Mouse (Mus musculus): Measurements from ENCODE around the gene Cyp17a1.

Cyp17a1 gene

DNA sequence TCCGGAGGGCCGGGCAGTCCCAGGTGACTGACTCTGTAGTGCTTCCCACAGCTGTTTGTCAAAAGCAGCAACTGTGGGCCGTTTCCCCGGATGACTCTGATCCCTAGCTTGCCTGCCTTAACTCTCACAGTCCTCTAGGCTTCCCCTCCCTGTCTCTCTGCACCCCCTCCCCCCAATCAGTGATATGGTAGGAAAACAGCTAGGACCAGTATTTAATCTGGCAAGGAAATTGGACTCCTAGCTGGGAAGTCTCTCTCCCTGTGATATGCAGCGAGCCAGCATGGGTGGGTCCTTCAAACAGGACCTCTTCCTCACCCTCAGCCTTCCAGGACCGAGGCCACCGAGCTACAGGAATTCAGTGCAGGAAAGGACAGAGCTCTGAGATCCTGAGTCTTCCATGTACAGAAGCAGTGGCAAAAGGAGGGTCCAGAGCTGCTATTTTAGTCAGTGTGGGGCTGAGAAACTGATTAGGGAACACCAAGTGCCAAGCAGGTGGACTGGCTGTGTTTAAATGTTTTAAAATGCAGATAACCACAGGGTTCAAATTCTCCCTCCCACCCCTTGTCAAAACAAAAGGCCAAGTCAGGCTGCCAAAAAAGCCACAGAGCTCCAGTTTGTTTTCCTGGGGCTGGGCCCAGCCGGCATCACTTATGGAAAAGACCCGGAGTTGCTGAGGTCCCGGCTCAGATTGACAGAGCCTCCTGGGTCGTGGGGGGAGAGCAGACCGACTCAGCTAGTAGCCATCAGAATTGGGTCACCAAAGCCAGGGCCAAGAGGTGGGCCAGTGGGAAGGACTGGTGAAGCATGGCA is 28.0 kb downstream of the Cyp17a1 start:
- in situ Hi-C loops (cut with MboI; ENCODE audit: unreplicated experiment in 2 of 2) = no loop called here

DNA sequence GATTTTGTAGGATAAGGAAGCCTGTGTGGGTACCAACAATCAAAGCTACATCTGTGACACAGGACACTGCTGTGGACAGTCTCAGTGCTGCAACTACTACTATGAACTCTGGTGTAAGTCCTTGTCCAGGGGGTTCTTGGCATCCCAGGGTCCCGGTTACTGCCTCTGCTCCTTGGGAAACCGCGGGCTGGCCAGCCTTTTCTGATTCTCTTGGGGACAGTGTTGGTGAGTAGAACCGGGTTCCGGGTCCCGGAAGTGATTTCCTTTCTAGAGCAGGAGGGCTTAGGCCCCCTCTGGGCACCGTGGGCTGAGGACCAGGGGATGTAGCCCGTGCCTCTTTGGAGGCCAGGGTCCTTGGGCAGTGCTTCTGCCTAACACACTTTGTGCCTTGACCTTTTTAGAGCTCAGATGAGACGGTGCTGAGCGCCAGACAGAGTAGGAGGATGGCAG is 28.6 kb downstream of the Cyp17a1 start:
- in situ Hi-C loops (cut with MboI; ENCODE audit: unreplicated experiment in 2 of 2) = no loop called here

DNA sequence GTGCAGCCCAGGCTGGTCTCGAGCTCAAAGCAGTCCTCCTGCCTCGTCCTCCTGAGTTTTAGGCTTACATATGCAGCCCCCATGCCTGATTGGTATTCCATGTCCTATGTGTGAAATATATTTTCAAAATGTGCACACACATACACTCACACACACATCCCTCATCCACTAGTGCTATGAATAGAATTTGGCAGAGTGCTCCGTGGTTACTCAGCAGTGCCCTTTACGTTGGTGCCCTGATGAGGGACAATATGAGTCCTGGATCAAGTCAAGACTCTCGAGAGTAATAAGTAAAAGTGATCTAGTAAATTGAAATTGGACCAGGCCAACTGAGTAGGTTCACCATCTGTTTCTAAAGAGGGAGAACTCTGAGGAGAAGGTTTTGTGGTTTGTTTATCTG is 29.7 kb downstream of the Cyp17a1 start:
- in situ Hi-C loops (cut with MboI; ENCODE audit: unreplicated experiment in 2 of 2) = no loop called here

DNA sequence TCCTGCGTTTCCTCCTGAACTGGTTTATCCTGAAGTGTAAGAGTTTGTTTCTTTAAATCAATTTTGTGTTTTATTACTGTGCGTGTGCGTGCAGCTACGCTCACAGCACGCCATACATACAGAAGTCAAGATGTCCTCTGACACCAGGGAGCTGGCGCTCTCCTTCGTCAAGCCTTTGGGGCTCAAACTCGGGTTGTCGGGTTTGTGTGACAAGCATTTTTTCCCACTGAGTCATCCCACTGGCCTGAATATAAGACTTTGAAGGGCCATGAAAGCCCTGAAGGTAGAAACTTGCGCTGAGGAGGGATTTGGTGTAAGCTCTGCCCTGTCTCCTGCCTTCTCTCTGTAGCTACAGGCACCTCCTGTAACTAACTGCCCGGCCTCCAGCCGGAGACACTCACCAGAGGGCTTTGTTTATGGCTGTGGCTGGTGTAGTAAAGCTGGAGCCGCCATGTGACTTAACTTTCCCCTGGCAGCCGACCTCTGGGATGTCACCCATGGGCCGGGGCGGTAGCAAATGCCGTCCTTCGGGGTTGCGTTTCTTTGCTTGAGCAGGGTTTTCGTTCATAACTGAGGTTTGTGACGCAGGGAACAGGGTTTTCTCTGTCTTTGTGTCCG is 30.7 kb downstream of the Cyp17a1 start:
- in situ Hi-C loops (cut with MboI; ENCODE audit: unreplicated experiment in 2 of 2) = no loop called here

DNA sequence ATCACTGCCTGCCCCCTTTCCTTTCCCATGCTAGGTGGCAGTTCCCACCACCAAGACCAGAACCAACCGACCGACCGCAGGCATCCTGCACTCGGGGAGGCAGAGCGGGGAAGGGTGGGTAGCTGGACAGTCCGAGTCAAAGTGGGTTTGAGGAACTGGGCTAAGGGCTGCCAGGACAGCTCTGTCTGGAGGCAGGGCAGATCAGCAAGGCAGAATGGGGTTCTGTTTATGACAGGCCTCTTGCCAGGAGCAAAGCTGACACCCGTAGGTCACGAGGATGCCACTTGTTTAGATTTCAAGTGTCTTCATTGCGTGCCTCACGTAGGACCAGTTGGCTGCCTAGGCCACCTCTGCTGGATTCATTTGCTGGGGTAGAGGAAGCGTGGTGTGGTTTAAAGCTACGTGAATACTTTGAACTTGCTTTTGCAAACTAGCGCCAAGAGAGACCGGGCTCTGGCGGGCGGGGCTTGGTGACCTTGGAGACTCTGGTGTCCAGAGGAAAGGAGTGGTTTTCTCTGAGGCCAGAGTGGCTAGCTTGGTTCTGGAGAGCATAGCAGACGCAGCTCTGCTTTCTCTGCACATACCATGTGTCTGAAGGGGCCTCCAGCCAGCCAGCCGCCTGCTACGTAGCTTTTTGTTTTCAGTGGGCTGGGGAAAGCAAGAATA is 31.4 kb downstream of the Cyp17a1 start:
- in situ Hi-C loops (cut with MboI; ENCODE audit: unreplicated experiment in 2 of 2) = no loop called here

DNA sequence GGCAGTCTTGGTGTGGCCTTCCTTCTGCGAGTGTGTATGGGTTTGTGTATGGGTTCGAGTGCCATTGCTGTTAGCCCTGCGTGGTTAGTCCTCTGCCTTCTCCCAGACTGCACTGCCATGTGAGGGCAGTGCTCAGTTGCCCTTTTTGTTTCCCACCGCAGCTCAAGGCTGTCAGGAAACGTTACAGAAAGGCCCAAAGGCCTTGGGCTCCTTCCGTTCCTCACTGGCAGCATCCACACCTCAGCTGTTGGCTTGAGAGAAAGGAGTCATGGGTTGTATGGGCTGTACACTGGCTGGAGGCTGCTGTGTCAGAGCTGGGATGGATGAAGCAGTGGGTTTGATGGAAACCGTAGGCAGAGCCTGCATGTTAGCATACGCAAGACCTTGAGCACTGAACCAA is 32.2 kb downstream of the Cyp17a1 start:
- in situ Hi-C loops (cut with MboI; ENCODE audit: unreplicated experiment in 2 of 2) = no loop called here

DNA sequence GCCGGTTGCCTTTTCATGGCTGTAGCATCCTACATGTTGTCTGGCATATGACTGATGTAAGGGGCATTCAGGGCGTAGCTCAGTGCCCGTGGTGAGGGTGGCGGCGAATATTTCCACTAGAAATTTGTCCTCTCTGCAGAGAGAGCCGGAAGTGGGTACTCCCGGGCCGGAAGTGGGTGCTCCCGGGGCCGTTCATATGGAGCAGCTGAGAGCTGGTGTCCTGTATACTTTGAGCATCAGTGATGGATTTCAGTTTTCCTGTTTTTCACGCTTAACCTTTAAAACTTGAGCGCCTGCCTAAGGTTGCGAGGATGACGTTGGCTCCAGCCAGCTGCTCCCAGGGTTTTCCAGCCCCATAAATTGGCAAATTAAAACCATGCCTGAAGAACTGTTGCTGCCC is 33.5 kb downstream of the Cyp17a1 start:
- in situ Hi-C loops (cut with MboI; ENCODE audit: unreplicated experiment in 2 of 2) = no loop called here

DNA sequence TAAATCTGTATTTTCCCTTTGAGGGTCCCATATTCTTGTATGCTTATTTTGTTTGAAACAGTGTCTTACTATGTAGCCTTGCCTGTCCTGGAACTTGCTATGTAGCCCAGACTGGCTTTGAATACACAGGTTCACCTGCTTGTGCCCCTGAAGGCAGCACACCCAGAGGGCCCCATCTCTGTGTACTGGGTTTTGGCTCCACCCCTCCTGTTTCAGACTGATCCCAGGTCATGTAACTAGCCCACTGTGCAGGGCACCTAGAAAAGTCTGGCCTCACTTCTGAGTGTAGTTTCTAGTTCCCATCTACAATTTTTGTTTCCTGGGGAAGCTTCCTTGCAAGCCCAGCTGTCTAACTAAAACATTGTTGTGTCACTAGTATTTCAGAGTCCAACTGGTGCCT is 33.9 kb downstream of the Cyp17a1 start:
- in situ Hi-C loops (cut with MboI; ENCODE audit: unreplicated experiment in 2 of 2) = no loop called here

DNA sequence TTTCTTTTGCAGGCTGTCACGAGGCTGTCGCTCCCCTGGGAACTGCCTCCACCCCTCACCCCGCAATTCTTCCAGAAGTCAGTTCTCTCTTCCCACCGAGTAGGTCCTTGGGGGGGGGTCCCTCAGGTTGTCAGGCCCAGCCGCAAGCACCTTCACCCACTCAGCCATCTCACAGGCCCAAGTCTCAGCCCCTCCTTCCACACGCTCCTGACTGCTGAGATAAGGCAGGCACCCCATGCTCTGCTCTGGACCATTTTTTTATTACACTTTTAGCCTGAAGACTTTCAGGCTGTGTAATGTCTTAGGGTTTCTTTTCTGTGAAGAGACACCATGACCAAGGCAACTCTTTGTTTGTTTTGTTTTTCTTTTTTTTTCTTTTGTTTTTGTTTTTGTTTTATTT is 35.4 kb downstream of the Cyp17a1 start:
- in situ Hi-C loops (cut with MboI; ENCODE audit: unreplicated experiment in 2 of 2) = no loop called here

DNA sequence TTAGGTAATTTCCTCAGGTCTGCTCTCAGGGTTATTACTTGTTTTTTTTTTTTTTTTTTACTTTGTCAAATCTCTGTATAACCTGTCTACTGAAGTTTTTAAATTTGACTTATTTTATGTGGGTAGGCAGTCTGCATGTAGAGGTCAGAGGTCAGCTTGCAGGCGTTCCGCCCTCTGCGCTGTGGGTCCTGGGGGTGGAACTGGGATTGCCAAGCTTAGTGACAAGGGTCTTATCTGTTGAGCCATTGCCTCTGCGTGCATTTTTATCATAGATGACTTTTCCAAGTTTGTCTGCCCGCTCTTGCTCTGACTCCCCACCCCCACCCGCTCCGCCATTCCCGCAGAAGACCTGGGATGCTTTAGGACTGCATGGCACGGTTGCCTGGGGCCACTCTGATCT is 37.2 kb downstream of the Cyp17a1 start:
- in situ Hi-C loops (cut with MboI; ENCODE audit: unreplicated experiment in 2 of 2) = no loop called here

DNA sequence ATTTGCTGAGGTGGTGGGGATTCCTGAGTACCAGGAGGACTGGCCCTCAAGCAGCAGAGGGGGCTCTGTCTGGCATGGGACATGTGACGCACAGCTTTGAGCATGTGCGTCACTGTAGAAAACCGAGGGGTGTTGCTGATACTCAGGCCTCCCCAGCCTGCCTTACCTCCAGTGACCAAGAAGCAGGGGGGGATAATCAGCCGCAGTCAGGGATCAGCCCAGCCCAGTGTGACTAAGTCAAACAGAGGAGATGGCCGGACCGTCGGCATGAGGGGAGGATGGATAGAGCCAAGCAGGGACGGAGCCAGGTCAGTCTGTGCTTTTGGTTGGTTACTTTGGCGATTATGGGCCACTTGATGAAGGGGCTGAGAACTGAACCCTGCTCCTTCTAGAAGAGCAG is 41.3 kb downstream of the Cyp17a1 start:
- in situ Hi-C loops (cut with MboI; ENCODE audit: unreplicated experiment in 2 of 2) = no loop called here

DNA sequence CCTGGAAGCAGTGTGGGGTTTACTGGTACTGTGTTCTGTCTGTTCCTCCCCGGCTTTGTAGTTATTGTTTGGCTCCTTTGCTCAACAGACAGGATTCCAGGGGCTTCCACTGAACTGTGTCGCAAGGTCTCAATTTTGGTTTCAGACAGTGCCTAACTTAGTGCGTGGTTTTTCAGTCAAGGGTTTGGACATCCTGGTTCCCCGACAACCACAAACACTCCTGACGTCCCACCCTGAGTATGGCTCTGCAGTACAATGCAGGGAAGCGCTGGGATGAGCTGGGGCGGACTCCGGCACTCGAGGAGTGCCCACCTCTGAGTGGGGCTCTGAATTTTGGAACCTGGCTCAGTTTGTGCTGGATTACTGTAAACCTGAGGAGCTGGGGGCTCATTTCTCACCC is 43.2 kb downstream of the Cyp17a1 start:
- in situ Hi-C loops (cut with MboI; ENCODE audit: unreplicated experiment in 2 of 2) = no loop called here

DNA sequence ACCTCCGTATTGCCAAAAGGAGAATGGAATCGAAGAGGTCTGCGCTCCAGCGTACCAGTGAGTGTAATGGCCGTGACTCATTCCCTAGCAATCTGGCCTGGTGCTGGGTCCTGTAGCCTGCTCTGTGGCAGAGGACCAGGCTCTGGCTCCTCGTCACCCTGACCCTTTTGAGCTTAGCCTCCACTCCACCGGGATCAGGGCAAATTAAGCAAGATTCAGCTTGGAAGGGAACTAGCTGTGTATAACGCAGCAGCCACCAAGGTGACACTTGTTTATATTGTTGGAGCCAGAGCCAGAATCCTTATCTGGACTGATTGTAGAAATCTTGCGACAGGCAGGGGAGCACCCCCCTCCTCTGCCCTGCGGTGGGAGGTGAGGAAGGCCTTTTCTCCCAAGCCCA is 44.6 kb downstream of the Cyp17a1 start:
- in situ Hi-C loops (cut with MboI; ENCODE audit: unreplicated experiment in 2 of 2) = no loop called here

DNA sequence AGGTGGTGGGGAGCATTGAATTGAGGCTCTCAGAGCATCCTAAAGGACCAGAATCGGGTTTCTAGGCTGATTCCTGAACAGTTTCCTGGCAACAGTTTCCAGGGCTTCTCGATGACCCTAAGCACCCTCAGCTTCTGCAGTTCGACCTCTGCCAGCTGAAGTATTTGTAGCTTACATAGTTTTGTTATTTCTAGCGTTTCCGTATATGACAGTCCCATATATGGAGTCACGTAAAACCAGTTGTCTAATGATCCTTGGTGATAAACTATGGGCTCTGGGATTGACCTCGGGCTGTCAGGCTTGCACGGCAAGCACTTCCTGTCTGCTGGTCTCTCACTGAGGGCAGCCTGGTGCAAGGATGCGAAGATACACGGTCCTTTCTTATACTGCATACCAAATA is 47.5 kb downstream of the Cyp17a1 start:
- in situ Hi-C loops (cut with MboI; ENCODE audit: unreplicated experiment in 2 of 2) = no loop called here

DNA sequence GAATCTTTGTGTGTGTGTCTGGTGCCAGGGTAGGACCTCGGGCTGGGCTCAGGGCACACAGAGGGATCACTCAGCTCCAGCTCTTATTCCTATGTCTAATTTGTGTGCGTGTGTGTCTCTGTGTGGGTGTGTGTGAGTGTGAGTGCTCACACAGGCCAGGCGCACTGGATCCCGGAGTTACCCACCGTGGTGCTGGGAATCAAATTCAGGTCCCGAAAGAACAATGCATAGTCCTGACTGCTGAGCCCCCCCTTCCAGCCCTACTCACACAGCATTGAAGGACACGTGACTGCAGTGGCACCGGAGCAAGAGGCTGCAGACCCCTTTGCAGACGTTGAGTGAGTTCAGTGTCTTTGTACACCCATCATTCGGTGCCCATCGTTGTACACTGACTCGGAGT is 48.0 kb downstream of the Cyp17a1 start:
- in situ Hi-C loops (cut with MboI; ENCODE audit: unreplicated experiment in 2 of 2) = no loop called here

DNA sequence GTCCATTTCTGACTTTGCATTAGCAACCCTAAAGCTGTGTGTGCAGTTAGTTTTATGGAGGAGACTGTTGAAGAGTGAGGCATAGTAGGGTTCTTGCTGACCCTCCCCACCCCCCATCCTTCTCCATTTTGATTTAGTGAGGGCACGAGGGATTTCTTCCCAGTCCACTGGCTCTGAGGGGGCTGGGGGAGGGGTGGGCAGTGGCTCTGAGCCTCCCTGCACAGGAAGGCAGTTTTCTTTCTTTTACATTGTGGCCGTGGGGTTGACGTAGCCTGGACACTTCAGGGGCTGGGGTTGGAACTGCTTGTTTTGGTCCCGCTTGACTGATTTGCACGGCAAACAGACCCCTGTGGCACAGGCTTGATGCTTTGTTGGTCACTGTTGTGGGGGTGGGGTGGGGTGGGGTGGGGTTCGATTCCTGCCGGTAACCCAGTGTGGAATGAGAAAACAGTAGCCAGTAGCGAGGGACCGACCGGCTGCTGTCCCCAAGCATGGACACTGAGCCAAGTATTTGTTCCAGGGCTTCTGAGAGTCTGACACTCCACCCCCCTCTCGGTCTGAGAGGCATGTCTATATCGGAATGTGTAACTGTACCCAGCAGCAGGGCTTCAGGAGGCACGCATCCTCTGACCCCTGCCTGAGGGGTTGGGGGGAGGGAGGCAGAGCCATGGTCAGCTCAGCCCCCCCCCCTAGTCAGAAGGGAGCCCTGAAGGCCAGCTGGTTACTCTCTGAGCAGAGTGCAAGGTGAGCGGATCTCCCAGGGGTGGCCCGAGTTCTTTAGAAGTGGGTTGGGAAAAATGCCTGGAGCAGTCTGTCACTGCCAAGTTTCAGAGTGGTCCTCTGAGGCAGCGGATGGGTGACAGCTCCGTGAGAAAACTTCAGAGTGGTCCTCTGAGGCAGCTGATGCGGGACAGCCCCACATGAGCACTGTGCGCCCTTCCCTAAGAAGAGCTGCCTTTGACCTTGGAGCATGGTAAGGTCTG is 48.9 kb downstream of the Cyp17a1 start:
- in situ Hi-C loops (cut with MboI; ENCODE audit: unreplicated experiment in 2 of 2) = no loop called here

DNA sequence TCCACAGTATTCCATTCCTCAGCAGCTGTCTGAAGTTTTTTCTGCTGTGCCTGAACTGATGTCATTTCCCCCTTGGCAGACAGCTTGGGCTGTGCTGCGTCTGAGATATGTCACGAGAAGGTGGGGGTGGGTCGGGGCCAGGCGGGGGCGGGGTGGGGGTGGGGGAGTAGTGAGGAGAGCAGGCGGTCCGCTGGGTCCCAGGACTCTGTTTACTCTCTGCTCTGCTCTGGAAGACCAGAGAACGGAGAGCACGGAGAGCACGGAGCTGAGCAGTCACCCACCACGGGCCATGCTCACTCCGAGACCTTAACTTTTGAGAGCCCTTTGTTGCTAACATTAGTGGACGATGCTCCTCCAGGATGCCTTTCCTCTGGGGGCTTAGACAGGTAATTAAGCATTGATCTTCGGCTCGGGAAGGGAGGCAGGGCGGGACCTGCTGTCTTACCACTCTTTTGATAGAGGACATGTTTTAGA is 49.7 kb downstream of the Cyp17a1 start:
- in situ Hi-C loops (cut with MboI; ENCODE audit: unreplicated experiment in 2 of 2) = no loop called here

DNA sequence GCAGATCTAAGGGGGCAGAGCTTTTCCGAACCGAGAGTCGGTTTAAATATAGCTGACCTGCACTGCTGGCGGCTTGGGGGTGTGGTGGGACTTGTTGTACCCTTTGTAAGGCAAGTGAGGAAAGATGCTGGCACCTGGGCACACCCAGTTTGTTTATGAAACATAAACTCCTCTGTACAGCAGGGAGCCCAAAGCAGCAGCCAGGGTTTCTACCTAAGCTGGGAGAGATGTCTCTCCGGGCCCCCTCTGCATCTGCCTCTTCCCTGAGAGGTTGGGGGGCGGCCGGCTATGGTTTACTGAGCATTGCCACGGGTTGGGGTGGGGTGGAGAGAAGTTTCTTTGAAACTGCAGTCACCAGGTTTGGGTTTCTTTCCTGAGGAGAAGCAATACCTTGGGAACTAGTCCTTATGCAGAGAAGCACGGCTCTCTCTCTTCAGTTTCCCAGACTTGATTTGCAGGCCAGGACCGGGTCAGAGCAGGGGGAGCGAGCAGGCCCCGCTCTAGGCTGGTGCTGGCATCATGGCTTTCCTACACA is 50.2 kb downstream of the Cyp17a1 start:
- in situ Hi-C loops (cut with MboI; ENCODE audit: unreplicated experiment in 2 of 2) = no loop called here

DNA sequence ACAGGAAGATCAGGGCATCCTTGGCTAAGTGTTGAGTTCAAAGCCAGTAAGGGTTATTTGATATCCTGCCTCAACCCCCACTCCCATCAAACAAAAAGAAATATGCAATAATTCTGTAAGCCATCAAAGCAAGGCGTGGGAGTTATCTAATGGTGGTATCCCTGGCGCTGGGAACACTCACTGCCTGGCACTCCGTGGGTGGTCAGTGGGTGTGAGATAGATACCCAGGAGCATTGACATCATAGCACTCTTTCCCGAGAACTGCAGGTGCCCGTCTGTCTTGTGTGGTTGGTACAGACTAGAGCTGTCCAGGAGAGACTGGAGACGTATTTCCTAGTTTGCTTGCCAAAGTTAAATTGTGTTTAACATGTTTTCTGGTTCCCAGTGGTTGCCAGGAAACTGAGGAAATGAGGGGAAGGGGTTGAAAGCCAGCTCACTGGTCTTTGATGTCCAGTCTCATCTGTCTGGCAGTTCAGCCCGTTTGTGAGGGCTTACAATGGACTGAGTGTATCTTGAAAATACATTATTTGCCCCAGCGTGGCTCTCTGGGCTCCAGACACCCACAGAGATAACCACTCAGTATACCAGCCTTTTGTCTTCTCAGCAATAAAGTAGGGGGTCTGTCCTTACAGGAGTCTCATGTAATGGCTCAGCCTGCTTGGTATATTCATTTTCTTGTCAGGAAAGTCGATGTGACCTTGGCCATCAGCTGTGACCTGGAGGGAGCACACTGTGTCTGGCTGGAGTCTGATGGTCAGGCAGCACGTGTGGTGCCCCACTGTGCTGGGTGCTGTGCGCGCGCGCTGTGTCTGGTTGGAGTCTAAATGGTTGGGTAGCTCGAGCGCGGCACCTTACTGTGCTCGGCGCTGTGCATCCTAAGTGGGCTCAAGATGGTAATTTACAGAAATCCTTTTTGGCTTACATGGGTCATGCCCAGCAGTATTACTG is 51.5 kb downstream of the Cyp17a1 start:
- in situ Hi-C loops (cut with MboI; ENCODE audit: unreplicated experiment in 2 of 2) = no loop called here

Measured in v-Abl transformed pro-B cells (cell line).